Mouse (Mus musculus) adipocyte (in vitro differentiated cells): ENCODE results near the gene Smco2.
A peak's percentile ranks its signal among the peaks of the same experiment; 100 is the strongest.

Experiments used
- DNase-seq: peaks from one replicate; pipeline ENCODE4 v3.0.0-alpha.2; 2016; ENCODE audit warnings: low spot score

Smco2 gene

GRCm38 (mm10) chr6:146850050-146850449 lies at the start of gene Smco2:
Gene Smco2 (plus strand): TSS chr6:146850104.
- no peak for DNase-seq

GRCm38 (mm10) chr6:146809991-146810390 lies 39.9 kb upstream of the Smco2 start:
- DNase-seq = no peak

DNA sequence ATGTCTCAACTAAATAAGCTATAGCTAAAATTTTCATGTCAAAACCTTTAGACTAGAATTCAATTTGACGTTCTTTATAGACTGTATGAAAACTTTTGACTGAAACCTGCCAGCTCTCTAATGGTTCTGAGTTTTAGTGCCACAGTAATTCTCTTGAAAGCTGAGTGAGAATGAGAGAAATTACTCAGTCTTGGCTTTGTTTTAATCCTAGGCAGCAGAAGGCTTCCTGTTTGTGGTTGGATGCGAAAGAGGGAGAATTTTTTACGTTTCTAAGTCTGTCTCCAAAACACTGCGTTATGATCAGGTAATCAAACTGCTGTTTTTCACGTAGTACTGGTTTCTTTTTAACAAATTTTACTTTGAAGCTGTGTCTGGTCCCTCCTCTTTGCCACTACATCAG lies 36.9 kb upstream of the Smco2 start:
- no peak for DNase-seq

- no peak for DNase-seq
Measured at GRCm38 (mm10) chr6:146820177-146820965, 29.5 kb upstream of the Smco2 start.

GRCm38 (mm10) chr6:146821958-146822357 lies 27.9 kb upstream of the Smco2 start:
- no peak for DNase-seq

- DNase-seq = peak; percentile 55
Measured at GRCm38 (mm10) chr6:146824727-146825486, 25.0 kb upstream of the Smco2 start.

- no peak for DNase-seq
Measured at GRCm38 (mm10) chr6:146825487-146825773, 24.5 kb upstream of the Smco2 start.

DNA sequence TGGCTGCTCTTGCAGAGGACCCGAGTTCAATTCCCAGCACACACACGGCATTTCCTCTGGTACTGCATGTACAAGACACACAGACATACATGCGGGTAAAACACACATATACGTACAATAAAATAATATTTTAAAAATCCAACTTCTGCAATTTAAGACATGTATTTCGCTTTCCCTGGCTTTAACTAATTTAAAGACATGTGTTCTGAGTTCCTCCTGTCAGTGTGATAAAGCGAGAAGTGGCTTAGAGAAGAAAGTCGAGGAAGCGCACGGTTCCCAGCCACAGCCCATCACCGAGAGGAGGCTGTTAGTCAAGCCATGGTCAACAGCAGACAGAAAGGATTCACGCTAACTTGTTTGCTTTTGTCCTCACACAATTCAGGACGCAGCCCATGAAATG lies 18.6 kb upstream of the Smco2 start:
- no peak for DNase-seq

- DNase-seq = peak; percentile 88
Measured at GRCm38 (mm10) chr6:146833485-146834314, 16.2 kb upstream of the Smco2 start.

DNA sequence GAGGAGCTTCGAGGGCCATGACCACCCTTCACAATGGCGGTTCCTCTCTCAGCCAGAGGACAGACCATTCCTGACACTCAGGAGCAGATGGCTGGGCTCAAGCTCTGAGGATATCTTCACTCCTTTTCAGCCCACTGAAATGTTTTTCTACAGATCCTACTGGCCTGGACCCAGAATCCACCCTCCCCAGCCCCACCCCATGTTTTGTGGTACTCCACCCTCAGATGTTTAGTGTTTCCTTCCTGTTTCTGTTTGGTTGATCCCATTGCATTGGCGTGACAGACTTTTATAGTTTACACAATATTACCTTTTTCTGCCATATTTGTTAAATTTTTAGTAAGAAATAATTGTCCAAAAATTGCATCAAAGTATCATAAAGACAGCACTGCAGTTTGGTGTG lies 15.6 kb upstream of the Smco2 start:
- no peak for DNase-seq

- peak; percentile 59 for DNase-seq
Measured at GRCm38 (mm10) chr6:146835784-146836183, 14.1 kb upstream of the Smco2 start.

GRCm38 (mm10) chr6:146837316-146837715 lies 12.6 kb upstream of the Smco2 start:
- DNase-seq = no peak

- no peak for DNase-seq
Measured at GRCm38 (mm10) chr6:146838366-146838765, 11.5 kb upstream of the Smco2 start.

DNA sequence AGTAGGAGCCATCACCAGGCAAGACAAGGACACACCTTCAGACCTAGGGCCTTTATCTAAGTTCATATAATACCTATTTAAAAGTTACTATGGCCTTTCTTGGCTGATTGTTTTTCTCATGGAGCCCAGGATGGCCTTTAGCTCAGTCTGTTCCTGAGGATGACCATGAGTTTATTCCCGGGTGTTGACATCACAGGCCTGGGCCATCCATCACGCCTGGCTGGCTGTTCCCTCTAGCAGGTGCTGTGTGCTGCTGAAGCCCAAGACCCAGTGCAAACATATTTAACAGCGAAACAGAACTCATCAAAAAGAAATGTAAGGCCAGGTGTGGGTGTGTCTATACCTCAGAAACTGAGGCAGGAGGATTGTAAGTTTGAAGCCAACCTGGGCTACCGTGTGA lies 11.0 kb upstream of the Smco2 start:
- no peak for DNase-seq

DNA sequence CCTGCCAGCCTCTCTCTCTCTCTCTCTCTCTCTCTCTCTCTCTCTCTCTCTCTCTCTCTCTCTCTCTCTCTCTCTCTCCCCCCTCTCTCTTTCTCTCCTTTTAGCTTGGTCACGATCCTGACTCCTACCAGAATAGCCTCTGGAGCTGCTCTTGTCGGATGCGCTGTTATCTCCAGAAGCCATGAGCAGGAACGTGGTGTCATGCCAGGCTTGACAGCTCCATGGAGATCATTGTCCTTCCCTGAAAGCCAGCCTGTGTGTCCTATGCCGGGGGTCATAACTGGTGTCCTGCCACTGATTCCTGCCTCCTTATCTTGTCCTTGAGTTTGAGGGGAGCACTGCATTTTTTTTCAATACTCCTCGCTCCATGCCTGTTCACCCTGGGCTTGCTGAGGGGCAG lies 5.0 kb upstream of the Smco2 start:
- no peak for DNase-seq

DNA sequence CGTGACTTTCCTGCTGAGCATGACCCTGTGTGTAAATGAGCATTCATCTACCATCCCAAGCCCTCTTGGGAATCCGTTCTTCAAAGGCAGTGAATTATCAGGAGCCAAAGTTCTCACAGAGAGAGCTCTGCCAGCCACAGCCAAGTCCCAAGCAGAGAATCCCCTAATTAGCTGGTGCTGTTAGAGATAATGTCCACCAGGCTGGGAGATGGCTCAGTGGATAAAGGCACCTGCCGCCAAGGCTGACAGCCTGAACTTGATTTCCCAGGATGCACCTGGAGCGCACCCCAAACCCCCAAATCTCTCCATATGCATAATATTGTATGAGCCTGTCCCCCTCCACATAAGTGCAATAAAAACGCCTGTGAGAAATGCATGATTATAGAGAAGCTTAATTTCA lies 4.6 kb upstream of the Smco2 start:
- no peak for DNase-seq

GRCm38 (mm10) chr6:146845961-146846750 lies 3.7 kb upstream of the Smco2 start:
- peak; percentile 72 for DNase-seq

- no peak for DNase-seq
Measured at GRCm38 (mm10) chr6:146847402-146847801, 2.5 kb upstream of the Smco2 start.

GRCm38 (mm10) chr6:146848281-146848680 lies 1.6 kb upstream of the Smco2 start:
- DNase-seq = no peak

DNA sequence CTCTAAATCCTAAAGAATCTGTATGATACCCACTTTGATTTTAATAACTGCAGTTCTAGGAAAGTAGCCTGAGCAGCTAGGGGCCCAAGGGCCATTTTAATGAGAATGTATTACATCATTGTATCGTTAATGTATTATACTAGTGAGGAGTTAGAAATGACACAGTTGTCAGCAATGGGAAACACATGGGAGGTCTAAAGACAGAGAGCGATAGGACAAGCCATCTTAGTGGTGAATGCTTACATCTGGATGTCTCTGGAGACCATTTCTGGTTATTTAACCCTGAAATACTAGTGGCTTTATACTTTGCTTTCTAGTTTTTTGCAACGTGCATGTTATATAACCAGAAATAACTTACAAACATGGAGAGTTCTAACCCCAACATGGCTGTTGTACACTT lies 2.0 kb downstream of the Smco2 start:
- DNase-seq = no peak

GRCm38 (mm10) chr6:146852739-146853138 lies 2.8 kb downstream of the Smco2 start:
- no peak for DNase-seq

GRCm38 (mm10) chr6:146855185-146855584 lies 5.3 kb downstream of the Smco2 start:
- DNase-seq = no peak
